Mouse (Mus musculus): ENCODE measurements around the gene Cybb. TPM values are rescaled to one million over a fixed set of nuclear protein-coding genes. Genes with fewer than 3 reads are reported as not detected.

Gene Cybb
- polyA plus RNA-seq, 1 experiment from 2014 or later, result 0.91 TPM

DNA sequence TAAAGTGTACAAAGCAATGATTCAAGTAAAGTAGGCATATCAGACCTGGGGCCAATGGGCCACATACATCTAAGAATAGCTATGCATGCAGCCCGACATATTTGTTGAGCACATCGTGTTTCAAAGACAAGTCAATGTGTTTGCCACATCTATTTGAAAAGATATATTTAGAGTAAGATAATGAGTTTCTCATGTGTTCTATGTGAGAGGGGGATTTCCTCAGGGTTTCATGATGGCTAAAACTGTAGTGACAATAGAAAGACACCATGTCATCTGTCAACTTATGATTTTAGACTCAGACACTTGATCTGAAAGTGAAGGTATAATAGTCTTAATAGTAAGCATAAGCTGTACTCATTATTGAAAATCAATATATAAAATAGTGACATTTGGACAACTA lies 48.3 kb downstream of the Cybb start:
- H3K4me2 ChIP-seq (ENCODE audit: low read depth, severe bottlenecking), result no peak overlapping the region
- ATAC-seq (ENCODE audit: insufficient number of reproducible peaks, low FRiP score, low TSS enrichment, low read depth) (no peak), DNase-seq (ENCODE audit: low spot score) (no peak)
- no peak overlapping the region for H3K9ac ChIP-seq (ENCODE audit: low read length)
- no peak overlapping the region for H3K4me3 ChIP-seq (ENCODE audit: low read depth, low read length)
- no peak overlapping the region for H3K27ac ChIP-seq (replicated peaks; ENCODE audit: low read depth, low read length)
- WGBS, result 85% methylated on average over 2 of the region's 2 CpGs
- no peaks in the 10 kb centered on the region for H3K36me3 ChIP-seq (ENCODE audit: control insufficient read depth, insufficient read depth, low read length)
- H3K9me3 ChIP-seq (ENCODE audit: control insufficient read depth, low read length), result no peaks in the 10 kb centered on the region
- no peaks in the 10 kb centered on the region for H3K27me3 ChIP-seq (ENCODE audit: control insufficient read depth, insufficient read depth, low read length)
- no peaks in the 10 kb centered on the region for H3K4me1 ChIP-seq (ENCODE audit: control insufficient read depth, insufficient read depth, low read length)

DNA sequence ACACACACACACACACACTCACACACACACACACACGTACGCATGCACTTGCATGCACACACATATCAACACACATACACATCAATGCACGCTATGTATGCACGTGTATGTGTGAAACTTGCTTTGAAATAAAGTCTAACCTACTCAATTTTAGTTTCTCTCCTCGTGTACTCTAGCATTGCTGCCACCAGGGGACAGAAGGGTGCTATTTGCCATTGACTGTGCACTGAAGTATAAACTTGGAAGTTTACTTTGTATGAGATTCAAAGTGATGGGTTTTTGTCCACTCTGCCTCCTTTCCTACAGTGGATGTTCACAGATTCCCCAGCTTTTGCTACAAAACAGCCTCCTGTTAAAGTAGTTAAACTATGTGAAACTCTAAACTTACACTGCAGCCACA lies 73.7 kb downstream of the Cybb start:
- Histone ChIP-seq H3K4me1 (ENCODE audit: control insufficient read depth, insufficient read depth, low read length) (no peaks in the 10 kb centered on the region), H3K9me3 (ENCODE audit: control insufficient read depth, low read length) (no peaks in the 10 kb centered on the region), H3K27ac (replicated peaks; ENCODE audit: low read depth, low read length) (no peak overlapping the region), H3K27me3 (ENCODE audit: control insufficient read depth, insufficient read depth, low read length) (no peaks in the 10 kb centered on the region), H3K4me3 (ENCODE audit: low read depth, low read length) (no peak overlapping the region), H3K9ac (ENCODE audit: low read length) (no peak overlapping the region), H3K4me2 (ENCODE audit: low read depth, severe bottlenecking) (no peak overlapping the region), H3K36me3 (ENCODE audit: control insufficient read depth, insufficient read depth, low read length) (no peaks in the 10 kb centered on the region)
- 78% methylated on average over 5 of the region's 5 CpGs for WGBS
- ATAC-seq (ENCODE audit: insufficient number of reproducible peaks, low FRiP score, low TSS enrichment, low read depth) (no peak), DNase-seq (ENCODE audit: low spot score) (no peak)

Other genes with a start within 250 kb of the Cybb start
- 0.17 TPM in 1 of 2 replicates, not detected in the other for gene Gm14862, start 230.9 kb downstream of the Cybb start, polyA plus RNA-seq (2014; fragmentation: Nextera tagmentation; extraction: Ambion mirVana)
- 1.8 and 2.1 TPM in 2 replicates for gene Xk, start 215.0 kb downstream of the Cybb start, polyA plus RNA-seq (2014; fragmentation: Nextera tagmentation; extraction: Ambion mirVana)
- gene H2al1m, start 204.0 kb downstream of the Cybb start, polyA plus RNA-seq (2014; fragmentation: Nextera tagmentation; extraction: Ambion mirVana), result not detected in 2 replicates
- not detected in 2 replicates for gene H2al1k, start 137.1 kb downstream of the Cybb start, polyA plus RNA-seq (2014; fragmentation: Nextera tagmentation; extraction: Ambion mirVana)
- not detected in 2 replicates for gene H2al1o, start 84.6 kb upstream of the Cybb start, polyA plus RNA-seq (2014; fragmentation: Nextera tagmentation; extraction: Ambion mirVana)
- 18.9 and 19.6 TPM in 2 replicates for gene Dynlt3, start 175.2 kb upstream of the Cybb start, polyA plus RNA-seq (2014; fragmentation: Nextera tagmentation; extraction: Ambion mirVana)

Data from limb, embryonic 11.5 days (tissue).